Mouse (Mus musculus): ENCODE measurements around the gene Lamb3. TPM values are rescaled to one million over a fixed set of nuclear protein-coding genes. Genes with fewer than 3 reads are reported as not detected.
A peak's percentile ranks its signal among the peaks of the same experiment; 100 is the strongest.

Gene Lamb3
- polyA plus RNA-seq, 1 experiment from 2014 or later, result 9.6 TPM

GRCm38 (mm10) chr1:193174143-193174733 lies 33.3 kb upstream of the Lamb3 start:
- Histone ChIP-seq H3K27ac (ENCODE audit: low read length) (peak overlapping the region; percentile 89), H3K9me3 (replicated peaks; ENCODE audit: control insufficient read depth, low read length) (no peaks in the 10 kb centered on the region), H3K4me3 (ENCODE audit: low read length) (peak overlapping the region; percentile 69), H3K9ac (ENCODE audit: low read length) (peak overlapping the region; percentile 87), H3K36me3 (ENCODE audit: control insufficient read depth, insufficient read depth) (no peaks in the 10 kb centered on the region), H3K4me1 (ENCODE audit: control insufficient read depth, insufficient read depth, low read length) (peaks cover 39% of the 10 kb centered on the region), H3K4me2 (ENCODE audit: low read depth, low read length) (peak overlapping the region; percentile 86), H3K27me3 (ENCODE audit: control insufficient read depth, insufficient read depth, low read length) (no peaks in the 10 kb centered on the region)
- ATAC-seq (replicated peaks; ENCODE audit: extremely low read depth, insufficient read depth, low FRiP score), result no peak
- WGBS, result 48% methylated on average over 13 of the region's 13 CpGs

- WGBS, result 67% methylated on average over 3 of the region's 3 CpGs
- H3K36me3 ChIP-seq (ENCODE audit: control insufficient read depth, insufficient read depth), result no peaks in the 10 kb centered on the region
- no peak overlapping the region for H3K27ac ChIP-seq (ENCODE audit: low read length)
- no peaks in the 10 kb centered on the region for H3K9me3 ChIP-seq (replicated peaks; ENCODE audit: control insufficient read depth, low read length)
- ATAC-seq (replicated peaks; ENCODE audit: extremely low read depth, insufficient read depth, low FRiP score), result no peak
- H3K4me1 ChIP-seq (ENCODE audit: control insufficient read depth, insufficient read depth, low read length), result 0 out of 2 replicates have a peak, but pooled peaks cover 3% of the 10 kb centered on the region
- no peaks in the 10 kb centered on the region for H3K27me3 ChIP-seq (ENCODE audit: control insufficient read depth, insufficient read depth, low read length)
- no peak overlapping the region for H3K9ac ChIP-seq (ENCODE audit: low read length)
- H3K4me3 ChIP-seq (ENCODE audit: low read length), result no peak overlapping the region
- H3K4me2 ChIP-seq (ENCODE audit: low read depth, low read length), result no peak overlapping the region
Measured at GRCm38 (mm10) chr1:193181104-193181503, 26.4 kb upstream of the Lamb3 start.

GRCm38 (mm10) chr1:193188257-193188656 lies 19.2 kb upstream of the Lamb3 start:
- WGBS, result 68% methylated on average over 6 of the region's 6 CpGs
- Histone ChIP-seq H3K36me3 (ENCODE audit: control insufficient read depth, insufficient read depth) (no peaks in the 10 kb centered on the region), H3K9ac (ENCODE audit: low read length) (no peak overlapping the region), H3K27ac (ENCODE audit: low read length) (peak overlapping the region; percentile 93), H3K27me3 (ENCODE audit: control insufficient read depth, insufficient read depth, low read length) (no peaks in the 10 kb centered on the region), H3K4me3 (ENCODE audit: low read length) (no peak overlapping the region), H3K4me2 (ENCODE audit: low read depth, low read length) (no peak overlapping the region), H3K4me1 (ENCODE audit: control insufficient read depth, insufficient read depth, low read length) (peaks cover 33% of the 10 kb centered on the region), H3K9me3 (replicated peaks; ENCODE audit: control insufficient read depth, low read length) (no peaks in the 10 kb centered on the region)
- ATAC-seq (replicated peaks; ENCODE audit: extremely low read depth, insufficient read depth, low FRiP score), result no peak

- Histone ChIP-seq H3K4me2 (ENCODE audit: low read depth, low read length) (peak overlapping the region; percentile 9; the same call in 1 of the 2 replicates), H3K27me3 (ENCODE audit: control insufficient read depth, insufficient read depth, low read length) (no peaks in the 10 kb centered on the region), H3K9me3 (replicated peaks; ENCODE audit: control insufficient read depth, low read length) (no peaks in the 10 kb centered on the region), H3K9ac (ENCODE audit: low read length) (0 out of 2 replicates have a peak overlapping the region, but pooled peaks have one; percentile 1), H3K4me3 (ENCODE audit: low read length) (no peak overlapping the region), H3K27ac (ENCODE audit: low read length) (peak overlapping the region; percentile 93), H3K4me1 (ENCODE audit: control insufficient read depth, insufficient read depth, low read length) (peaks cover 33% of the 10 kb centered on the region), H3K36me3 (ENCODE audit: control insufficient read depth, insufficient read depth) (no peaks in the 10 kb centered on the region)
- ATAC-seq (replicated peaks; ENCODE audit: extremely low read depth, insufficient read depth, low FRiP score), result peak; percentile 95
- WGBS, result 13% methylated on average over 9 of the region's 9 CpGs
Measured at GRCm38 (mm10) chr1:193189151-193189621, 18.3 kb upstream of the Lamb3 start.

- Histone ChIP-seq H3K27ac (ENCODE audit: low read length) (peak overlapping the region; percentile 93), H3K36me3 (ENCODE audit: control insufficient read depth, insufficient read depth) (no peaks in the 10 kb centered on the region), H3K4me1 (ENCODE audit: control insufficient read depth, insufficient read depth, low read length) (peaks cover 33% of the 10 kb centered on the region), H3K9ac (ENCODE audit: low read length) (peak overlapping the region; percentile 7), H3K9me3 (replicated peaks; ENCODE audit: control insufficient read depth, low read length) (no peaks in the 10 kb centered on the region), H3K27me3 (ENCODE audit: control insufficient read depth, insufficient read depth, low read length) (no peaks in the 10 kb centered on the region), H3K4me3 (ENCODE audit: low read length) (no peak overlapping the region), H3K4me2 (ENCODE audit: low read depth, low read length) (no peak overlapping the region)
- WGBS, result 27% methylated on average over 3 of the region's 3 CpGs
- ATAC-seq (replicated peaks; ENCODE audit: extremely low read depth, insufficient read depth, low FRiP score), result peak; percentile 37; the same call in 1 of the 2 replicates
Measured at GRCm38 (mm10) chr1:193189771-193190170, 17.7 kb upstream of the Lamb3 start.

GRCm38 (mm10) chr1:193191675-193192283 lies 15.7 kb upstream of the Lamb3 start:
- WGBS, result 56% methylated on average over 7 of the region's 7 CpGs
- Histone ChIP-seq H3K9me3 (replicated peaks; ENCODE audit: control insufficient read depth, low read length) (no peaks in the 10 kb centered on the region), H3K36me3 (ENCODE audit: control insufficient read depth, insufficient read depth) (no peaks in the 10 kb centered on the region), H3K27me3 (ENCODE audit: control insufficient read depth, insufficient read depth, low read length) (no peaks in the 10 kb centered on the region), H3K4me1 (ENCODE audit: control insufficient read depth, insufficient read depth, low read length) (peaks cover 33% of the 10 kb centered on the region), H3K4me3 (ENCODE audit: low read length) (no peak overlapping the region), H3K4me2 (ENCODE audit: low read depth, low read length) (no peak overlapping the region), H3K9ac (ENCODE audit: low read length) (peak overlapping the region; percentile 16; the same call in 1 of the 2 replicates), H3K27ac (ENCODE audit: low read length) (peak overlapping the region; percentile 27)
- no peak for ATAC-seq (replicated peaks; ENCODE audit: extremely low read depth, insufficient read depth, low FRiP score)

GRCm38 (mm10) chr1:193194416-193195140 lies 12.9 kb upstream of the Lamb3 start:
- Histone ChIP-seq H3K4me3 (ENCODE audit: low read length) (no peak overlapping the region), H3K36me3 (ENCODE audit: control insufficient read depth, insufficient read depth) (no peaks in the 10 kb centered on the region), H3K27ac (ENCODE audit: low read length) (no peak overlapping the region), H3K9me3 (replicated peaks; ENCODE audit: control insufficient read depth, low read length) (no peaks in the 10 kb centered on the region), H3K27me3 (ENCODE audit: control insufficient read depth, insufficient read depth, low read length) (no peaks in the 10 kb centered on the region), H3K4me2 (ENCODE audit: low read depth, low read length) (no peak overlapping the region), H3K9ac (ENCODE audit: low read length) (no peak overlapping the region), H3K4me1 (ENCODE audit: control insufficient read depth, insufficient read depth, low read length) (peaks cover 19% of the 10 kb centered on the region)
- WGBS, result 74% methylated on average over 3 of the region's 3 CpGs
- no peak for ATAC-seq (replicated peaks; ENCODE audit: extremely low read depth, insufficient read depth, low FRiP score)

- 47% methylated on average over 3 of the region's 3 CpGs for WGBS
- Histone ChIP-seq H3K9ac (ENCODE audit: low read length) (no peak overlapping the region), H3K9me3 (replicated peaks; ENCODE audit: control insufficient read depth, low read length) (no peaks in the 10 kb centered on the region), H3K27me3 (ENCODE audit: control insufficient read depth, insufficient read depth, low read length) (no peaks in the 10 kb centered on the region), H3K4me2 (ENCODE audit: low read depth, low read length) (no peak overlapping the region), H3K36me3 (ENCODE audit: control insufficient read depth, insufficient read depth) (no peaks in the 10 kb centered on the region), H3K4me3 (ENCODE audit: low read length) (no peak overlapping the region), H3K4me1 (ENCODE audit: control insufficient read depth, insufficient read depth, low read length) (peaks cover 12% of the 10 kb centered on the region), H3K27ac (ENCODE audit: low read length) (no peak overlapping the region)
- no peak for ATAC-seq (replicated peaks; ENCODE audit: extremely low read depth, insufficient read depth, low FRiP score)
Measured at GRCm38 (mm10) chr1:193195169-193195810, 12.2 kb upstream of the Lamb3 start.
